Mouse (Mus musculus): ENCODE measurements around the gene Dgka.

Gene Dgka

DNA sequence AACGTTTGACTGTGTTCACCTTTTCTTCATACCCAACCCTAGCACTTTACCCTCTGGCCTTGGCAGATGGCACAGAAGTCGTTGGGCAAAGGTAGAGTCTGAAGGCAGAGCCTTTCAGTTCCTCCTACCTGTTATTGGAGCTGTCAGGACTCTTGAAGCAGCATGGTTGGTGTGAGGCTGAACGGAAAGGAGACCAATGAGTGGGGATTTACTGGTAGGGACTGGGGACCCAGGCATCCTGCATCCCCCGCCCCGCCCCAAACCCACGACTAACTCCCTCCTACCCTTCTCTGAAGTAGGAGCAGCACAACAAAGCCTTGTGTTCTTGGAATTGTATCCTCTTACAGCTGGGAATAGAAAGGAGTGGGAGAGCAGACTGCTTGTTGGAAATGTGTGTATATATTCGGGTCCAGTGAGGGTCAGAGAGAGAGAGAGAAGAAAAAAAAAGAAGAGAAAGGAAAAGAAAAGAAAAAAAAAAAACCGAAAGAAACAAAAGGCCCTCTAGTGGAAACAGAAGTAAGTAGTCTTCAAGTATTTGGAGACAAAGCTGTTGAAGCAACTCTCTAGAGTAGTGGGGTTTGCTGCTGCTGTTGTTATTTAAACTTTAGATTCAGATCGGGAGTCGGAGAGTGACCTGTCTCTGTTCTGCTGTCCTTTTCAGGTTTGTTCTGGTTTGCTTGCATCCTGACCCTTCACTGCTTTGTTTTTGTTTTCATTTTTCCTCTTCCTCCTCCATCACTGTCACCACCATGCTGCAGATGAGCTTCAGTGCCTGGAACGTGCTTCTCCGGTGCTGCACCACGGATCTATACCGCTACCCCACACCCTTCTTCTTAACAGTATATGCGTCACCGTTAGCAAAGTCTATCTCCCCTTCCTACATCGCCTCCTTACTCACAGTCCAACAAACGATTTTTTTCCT, at the start of gene Dgka:
Dgka (minus strand) TSS at position 176 of the 922 bp plus-strand sequence.
- DNase-seq, result no peak

DNA sequence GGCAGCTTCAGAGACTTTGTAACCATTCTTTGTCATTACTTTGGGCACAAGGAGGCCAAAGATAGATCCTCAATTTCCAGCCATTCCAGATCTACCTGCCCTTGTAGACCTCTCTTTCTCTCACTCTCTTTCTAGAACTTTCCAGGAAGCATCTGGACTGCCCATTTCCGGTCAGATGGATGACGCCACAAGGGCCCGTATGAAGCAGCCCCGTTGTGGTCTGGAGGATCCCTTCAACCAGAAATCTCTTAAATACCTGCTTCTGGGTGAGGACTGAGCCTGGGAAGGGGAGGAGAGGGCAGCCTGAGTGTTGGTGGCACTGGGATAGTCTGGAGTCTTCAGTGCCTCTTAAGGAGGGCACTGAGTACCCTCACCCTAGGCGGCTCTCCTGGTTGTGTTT, 49.7 kb upstream of the Dgka start:
- no peak for DNase-seq

DNA sequence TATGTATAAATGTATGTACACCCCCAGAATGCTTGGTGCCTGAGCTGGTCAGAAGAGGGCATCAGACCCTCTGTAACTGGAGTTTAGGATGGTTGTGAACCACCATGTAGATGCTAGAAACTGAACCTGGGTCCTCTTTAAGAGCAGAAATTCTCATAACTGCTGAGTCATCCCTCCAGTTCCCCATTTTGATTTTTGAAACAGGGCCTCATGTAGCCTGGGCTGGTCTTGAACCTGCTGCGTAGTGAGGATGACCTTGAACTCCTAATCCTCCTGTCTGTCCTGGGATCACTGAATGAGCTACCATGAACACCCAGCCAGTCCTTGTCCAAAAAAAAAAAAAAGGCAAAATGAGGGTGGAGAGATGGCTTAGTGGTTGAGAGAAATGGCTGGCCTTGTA, 48.6 kb upstream of the Dgka start:
- no peak for DNase-seq

DNA sequence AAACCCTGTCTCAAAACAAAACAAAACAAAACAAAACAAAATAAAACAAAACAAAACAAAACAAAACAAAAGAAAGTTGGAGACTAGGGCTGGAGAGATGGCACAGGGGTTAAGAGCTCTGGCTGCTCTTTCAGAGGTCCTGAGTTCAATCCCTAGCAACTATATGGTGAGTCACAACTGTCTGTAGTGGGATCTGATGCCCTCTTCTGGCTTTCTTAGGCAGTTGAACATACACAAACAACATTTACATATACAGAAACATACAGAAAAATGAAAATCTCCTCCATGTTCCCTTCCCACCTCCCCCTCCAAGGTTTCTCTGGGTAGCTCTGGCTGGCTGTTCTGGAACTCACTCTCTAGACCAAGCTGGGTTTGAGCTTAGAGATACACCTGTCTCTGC, 47.4 kb upstream of the Dgka start:
- DNase-seq, result no peak

DNA sequence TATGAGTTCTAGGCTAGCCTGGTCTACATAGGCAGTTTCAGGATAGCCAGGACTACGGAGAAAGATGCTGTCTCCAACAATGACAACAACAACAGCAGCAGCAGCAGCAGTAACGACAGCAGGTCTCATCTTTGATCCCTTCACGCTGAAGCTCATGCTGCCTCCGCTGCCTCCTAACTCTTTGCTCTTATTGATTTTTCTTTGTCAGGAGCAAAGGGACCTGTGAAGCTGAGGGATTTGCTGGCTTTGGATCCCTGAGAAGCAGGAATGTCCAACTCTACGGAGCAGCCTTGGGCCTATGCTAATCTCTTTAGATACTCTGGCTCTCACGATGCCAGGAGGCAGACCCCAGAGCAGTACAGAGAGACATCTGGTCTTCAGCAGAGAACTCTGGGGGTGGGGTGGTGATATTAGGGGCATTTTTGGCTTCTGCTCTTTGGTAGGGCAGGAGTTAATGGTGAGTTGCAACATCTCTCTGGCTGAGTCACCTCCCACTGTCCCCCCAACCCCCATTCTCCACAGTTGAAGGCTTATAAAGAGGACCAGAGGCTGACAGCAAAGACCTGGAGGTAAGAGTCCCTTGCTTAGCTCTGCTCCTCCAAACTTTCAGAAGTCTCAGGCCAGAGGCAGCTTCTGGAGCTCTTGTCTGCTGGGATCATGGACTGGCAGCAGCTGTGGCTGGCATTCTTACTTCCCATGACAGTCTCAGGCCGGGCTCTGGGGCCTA, 45.9 kb upstream of the Dgka start, which contains the start of gene Mmp19:
Mmp19 (plus strand) TSS at position 513 of the 727 bp plus-strand sequence.
- no peak for DNase-seq

DNA sequence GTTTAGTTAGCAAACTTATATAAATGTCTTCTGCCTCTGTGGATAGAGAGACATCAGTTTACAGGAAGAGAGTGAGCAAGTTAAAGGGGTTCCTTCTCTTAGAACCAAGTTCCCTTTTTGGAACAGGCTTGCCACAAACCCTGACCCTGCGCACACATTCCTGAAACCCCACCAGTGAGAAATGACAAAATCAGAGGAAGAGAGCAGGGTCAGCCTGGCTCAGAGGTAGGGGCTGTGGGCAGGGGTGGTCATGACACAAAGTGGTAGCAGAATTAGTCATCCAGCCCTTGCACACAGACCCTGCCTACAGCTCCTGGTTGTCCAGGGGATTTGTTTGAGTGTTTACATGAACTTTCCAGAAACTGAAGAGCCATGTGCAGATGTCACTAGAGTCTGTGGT, 35.5 kb upstream of the Dgka start:
- no peak for DNase-seq

DNA sequence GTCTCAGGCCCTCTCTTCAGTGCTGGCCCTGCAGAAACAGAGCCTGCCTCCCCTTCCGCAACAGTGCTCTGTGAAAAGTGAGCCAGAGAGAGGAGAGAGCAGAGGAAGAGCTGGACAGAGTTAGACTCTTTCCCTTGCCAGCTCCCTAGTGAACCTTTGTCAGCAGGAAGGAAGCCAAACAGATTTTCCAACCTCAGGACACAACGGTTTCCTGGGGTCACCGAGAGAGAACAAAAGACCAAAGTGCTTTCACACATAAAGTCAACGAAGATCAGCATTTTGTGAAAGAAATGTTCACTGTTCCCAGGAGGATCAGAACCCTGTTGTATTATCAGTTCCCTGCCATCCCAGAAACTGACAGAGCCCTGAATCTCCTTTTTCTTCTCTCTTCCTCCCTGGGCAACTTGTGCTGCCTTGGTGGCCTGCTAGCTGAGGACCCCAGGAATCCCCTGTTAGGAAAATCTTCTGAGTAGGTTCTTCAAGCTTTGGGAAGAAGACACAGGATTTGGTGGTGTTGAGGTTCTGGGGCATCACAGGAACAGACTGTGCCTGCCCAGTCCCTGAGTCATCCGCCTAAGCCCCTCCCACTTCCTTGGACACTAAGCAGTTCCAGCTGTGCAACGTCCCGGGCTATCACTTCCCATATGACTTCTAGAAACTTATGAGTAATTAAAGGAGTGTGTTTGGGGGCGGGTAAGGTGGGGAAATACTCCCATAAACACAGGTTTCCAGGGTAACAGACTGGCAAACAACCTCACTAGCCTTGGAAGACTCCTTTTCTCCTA, 34.5 kb upstream of the Dgka start:
- no peak for DNase-seq

DNA sequence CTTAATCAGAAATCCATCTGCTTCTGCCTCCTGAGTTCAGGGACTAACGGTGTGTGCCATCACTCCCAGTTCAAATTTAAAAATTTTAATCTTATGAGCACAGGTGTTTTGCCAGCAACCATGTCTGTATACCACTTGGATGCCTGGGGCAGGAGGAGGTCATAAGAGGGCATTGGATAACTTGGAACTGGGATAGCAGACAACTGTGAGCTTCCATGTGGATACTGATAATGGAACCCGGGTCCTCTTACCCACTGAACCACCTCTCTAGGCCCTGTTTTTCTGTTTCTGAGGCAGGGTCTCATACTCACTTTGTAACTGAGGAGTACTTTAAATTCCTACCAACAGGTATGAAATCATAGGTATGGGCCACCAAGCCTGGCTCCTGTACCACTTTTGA, 33.8 kb upstream of the Dgka start:
- no peak for DNase-seq

DNA sequence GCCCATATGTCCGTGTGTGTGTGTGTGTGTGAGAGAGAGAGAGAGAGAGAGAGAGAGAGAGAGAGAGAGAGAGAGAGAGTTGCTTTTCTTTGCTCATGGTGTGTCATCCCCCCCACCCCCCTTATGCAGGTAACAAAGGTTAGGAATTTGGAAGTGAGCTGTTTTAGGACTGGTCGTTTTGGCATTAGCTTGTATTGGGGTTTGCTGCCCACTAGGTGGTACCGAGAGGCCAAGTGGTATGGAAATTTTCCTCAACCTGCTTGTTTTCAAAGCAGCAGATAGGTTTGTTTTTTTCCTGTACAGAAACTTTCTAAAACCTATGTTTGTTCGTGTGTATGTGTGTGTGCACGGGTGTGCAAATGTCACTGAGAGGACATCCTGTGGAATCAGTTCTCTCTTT, 29.0 kb upstream of the Dgka start:
- no peak for DNase-seq

DNA sequence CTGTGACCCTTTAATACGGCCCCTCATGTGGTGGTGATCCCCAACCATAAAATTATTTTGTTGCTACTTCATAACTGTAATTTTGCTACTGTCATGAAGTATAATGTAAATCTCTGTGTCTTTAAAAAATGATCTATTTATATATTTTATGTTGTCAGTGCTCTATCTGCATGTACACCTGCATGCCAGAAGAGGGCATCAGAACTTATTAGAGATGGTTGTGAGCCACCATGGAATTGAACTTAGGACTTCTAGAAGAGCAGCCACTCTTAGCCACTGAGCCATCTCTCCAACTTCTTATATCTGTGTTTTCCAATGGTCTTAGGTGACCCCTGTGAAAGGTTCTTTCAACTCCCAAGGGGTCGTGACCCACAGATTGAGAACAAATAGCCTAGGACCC, 28.2 kb upstream of the Dgka start:
- DNase-seq, result no peak

DNA sequence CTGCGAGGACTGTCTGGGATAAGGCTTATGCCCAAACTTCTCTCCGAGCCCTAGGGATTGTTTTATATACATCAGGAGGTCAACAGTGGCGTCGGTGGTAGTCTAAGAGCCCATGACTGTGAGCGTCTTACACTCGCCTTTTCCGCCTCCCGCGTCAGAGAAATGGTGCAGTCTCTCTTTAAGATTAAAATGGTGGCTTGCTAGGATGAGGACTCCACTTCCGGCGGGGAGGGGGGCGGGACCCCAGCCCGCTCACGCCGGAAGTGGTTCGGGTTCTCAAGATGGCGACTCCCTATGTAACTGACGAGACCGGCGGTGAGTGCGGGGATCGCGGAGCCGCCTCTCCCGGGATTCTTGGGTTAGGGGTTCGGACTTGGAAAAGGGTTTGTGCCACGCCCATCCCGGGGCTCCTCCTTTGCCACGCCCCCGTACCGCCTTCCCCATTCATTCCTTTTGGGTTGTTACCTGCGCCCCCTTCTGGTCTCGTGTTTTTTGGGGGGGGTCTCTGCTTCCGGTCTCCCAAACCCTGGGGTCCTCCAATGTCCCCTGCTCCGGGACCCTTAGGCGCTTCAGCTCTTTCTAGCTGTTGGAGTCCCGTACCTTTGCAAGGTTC, 3.7 kb upstream of the Dgka start:
- peak; percentile 83 to 88 for DNase-seq

DNA sequence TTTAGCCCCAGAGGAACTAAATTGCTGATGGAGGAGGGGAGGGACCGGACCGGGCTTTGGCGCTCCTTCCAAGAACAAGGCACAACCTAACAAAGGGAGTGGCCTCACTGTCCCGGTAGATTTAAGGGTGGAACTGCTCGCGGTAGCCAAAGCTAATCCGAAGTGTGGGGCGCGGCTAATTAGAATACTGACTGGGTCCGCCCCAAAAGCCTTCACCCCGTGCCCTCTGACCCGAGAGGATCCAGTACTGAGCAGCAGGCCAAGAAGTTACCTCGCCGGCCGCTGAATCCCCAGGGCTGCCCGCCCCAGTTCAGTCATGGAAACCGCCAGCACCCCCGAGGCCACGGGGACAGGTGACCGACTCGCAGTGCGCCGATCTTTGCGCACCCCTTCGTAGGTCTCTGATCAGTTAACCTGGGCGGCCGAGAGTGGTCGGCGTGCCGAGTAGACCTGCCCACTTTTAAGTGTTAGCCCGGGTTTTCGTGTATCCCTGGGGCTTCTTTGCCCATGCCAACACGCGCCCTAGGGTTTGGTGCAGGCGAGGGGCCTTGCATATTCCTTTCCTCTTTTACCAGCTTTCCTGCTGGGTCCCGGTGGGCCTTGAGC, 3.1 kb upstream of the Dgka start, which contains the start of gene Pym1:
Pym1 (plus strand) TSS at position 244 of the 606 bp plus-strand sequence.
- peak; percentile 68 to 73 for DNase-seq

DNA sequence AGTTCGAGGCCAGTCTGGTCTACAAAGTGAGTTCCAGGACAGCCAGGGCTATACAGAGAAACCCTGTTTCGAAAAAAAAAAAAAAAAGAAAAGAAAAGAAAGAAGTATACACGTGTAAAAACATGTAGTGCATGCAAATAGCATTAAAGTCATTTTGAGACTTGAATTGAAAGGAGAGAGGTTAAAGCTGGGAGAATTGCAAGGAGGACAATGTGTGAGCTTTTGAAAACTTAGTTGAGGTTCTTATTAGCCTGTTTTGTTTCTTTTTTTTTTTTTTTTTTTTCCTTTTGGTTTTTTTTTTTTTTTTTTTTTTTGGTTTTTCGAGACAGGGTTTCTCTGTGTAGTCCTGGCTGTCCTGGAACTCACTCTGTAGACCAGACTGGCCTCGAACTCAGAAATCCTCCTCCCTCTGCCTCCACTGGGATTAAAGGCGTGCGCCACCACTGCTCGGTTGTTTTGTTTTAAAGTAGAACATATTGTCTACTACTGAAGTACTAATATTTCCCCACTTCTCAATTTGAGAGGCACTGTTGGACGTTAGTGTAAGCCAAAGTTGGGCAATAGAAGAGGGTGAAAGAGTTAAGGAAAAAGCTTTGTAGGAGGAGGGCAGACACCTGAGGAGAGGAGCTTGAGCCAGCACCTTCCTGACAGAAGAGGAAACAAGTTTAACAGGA, 2.5 kb upstream of the Dgka start:
- DNase-seq, result no peak

DNA sequence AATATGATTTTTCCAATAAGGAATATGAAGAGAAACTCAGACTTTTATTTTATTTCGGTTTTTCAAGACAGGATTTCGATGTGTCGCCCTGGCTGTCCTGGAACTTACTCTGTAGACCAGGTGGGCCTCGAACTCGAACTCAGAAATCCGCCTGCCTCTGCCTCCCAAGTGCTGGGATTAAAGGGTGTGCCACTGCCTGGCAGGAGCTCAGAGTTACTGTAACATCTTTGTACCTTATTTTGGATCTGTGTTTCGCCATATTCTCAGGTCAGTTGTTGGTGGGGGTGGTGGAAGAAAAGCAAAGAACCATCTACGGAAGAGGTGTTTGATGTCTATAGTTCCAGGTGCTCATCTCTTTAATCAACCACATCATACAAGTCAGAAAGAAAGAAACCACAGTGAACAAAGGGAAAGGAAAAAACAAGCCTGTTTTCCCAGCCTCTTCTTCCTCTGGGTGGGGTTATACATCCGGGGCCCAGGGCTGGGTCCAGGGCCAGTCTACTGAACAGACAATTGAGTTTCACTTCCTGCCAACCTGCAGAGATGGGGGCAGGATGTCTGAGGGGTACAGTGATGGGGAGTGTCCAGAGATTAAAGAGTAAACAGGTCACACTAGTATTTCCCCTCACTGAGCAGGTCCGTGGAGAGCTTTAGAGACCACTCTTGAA, 1.4 kb upstream of the Dgka start:
- no peak for DNase-seq

DNA sequence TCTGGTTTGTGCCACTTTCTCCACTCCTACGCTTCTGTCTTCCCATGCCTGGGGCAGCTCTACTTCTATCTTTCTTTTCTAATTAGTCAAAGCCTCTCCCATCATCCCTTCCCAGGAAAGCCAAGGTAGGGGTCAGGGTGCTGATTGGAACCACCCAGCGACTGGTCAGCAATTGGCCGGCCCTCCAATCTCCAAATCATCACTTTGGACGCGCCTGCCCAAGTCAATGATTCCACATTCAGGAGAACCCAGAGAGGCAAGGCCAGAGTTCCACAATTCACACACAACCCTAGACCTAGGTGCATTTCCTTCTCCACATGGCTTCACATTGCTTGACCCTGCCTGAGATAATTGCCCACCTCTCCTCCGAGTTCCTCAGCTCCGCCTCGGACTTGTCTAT, 444 bp downstream of the Dgka start:
- no peak for DNase-seq

DNA sequence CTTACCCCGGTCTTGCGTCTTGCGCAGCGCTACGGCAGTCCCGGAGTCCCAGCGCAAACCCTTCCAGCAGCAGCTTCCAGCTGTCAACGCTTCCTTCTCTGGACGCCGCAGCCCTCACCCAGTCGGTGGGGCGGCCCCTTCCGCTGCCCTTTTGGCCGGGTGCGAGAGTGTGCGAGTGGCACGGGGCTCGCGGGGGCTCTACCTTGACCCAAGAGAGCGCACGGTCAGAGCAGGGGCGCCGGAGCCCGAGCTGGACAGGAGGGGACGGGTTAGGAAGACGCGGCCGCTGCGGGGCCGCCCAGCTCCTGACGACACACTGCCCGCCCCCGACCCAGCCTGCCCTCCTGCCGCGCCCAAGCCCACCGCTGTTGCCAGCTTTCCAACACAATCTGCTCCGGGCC, 864 bp downstream of the Dgka start:
- peak; percentile 59 to 61 for DNase-seq

DNA sequence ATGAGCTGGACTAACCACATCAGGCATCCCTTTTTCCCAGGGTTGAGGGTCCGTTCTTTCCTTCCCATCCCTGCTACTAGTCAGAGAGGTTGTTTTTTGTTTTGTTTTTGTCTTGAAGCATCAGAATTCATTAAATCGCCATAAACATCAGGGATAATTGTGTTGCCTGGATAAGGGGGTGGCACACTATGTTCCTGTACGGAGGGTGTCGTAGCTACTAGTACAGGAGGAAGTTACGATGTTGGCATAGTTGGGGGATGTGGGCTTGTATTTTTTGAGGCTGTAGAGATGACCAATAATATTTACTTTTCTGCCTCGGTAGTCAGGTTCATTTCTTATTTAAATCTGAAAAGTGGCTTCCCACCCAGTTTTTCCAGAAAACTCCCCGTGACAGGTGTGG, 1.4 kb downstream of the Dgka start:
- no peak for DNase-seq

DNA sequence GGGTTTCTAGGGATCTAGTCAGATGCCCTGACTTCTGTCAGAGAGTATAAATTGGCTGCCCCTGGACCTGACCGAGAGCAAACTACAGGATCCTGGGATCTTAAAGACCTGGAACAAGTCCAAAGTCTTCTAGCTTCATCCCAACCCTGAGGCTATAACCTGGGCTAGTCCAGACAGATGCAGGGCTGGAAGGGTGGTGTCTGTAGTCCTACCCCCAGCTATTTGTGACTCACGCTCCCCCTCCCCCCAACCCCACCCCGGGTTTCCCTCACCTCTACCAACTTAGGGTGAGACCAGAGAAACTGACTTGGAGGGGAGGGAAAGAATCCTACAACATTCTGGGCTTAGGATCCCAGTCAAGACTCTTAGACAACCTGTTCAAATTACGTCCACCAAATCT, 2.0 kb downstream of the Dgka start:
- no peak for DNase-seq

DNA sequence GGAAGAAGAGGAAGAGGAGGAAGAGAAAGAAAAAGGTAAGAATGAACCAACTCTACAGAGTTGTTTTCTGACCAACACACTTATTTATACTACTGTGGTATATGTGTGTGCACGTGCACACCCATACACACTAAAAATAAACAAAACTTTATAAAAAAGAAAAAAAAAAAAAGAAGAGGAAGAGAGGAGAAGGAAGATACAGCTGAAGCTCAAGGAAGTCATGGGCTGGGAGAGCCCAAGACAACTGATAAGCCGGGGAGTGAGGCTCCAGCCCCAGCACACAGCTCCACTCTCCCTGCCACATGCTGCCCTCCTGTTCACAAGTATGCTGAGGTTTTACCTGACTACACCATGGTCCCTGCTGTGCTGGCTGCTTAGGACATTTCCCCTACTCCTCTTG, 4.4 kb downstream of the Dgka start:
- no peak for DNase-seq

DNA sequence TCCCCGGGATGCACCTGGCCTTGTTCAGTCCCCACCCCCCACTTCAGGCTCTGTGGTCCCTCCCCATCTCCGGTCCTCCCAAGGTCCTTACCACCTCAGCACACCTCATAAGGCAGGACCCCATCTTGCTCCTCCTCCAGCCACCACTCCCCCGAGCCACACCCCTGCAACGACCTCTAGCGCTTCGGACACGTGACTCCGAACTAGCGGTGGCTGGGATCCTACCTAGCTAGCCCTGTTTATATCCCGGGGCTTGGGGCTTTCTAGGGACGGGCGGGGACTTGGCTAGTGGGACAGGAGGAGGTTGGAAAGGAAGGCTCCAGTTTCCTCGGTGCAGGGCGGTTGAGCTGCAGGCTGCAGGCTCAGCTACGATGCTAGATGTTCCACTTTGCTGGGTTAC, 7.2 kb downstream of the Dgka start:
- DNase-seq, result peak in 1 of 2 experiments; percentile 30

DNA sequence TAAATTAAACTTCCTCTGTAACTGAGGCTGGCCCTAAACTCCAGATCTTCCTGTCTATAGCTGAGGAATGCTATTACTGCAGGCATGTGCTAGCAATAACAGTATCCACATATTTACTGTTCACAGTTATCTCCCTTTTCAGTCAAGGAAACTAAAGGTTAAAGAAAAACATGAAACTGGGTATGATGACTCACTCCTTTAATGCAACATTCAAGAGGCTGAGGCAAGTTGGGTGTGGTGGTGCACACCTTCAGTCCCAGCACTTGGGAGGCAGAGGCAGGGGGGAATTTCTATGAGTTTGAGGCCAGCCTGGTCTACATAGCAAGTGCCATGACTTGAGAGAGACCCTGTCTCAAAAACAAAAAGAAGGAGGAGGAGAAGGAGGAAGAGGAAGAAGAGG, 12.7 kb downstream of the Dgka start:
- no peak for DNase-seq

Data from cerebellum, postnatal 25 days (tissue).